Mouse (Mus musculus) bone marrow, adult 2 months (tissue): ENCODE measurements around the gene Ric8b. TPM values are rescaled to one million over a fixed set of nuclear protein-coding genes. Genes with fewer than 3 reads are reported as not detected.

Source experiments
- H3K27ac ChIP-seq: fragments of 200-500 bp; 2 replicates; pipeline ENCODE4 v1.5.1; 2012; ENCODE audit warnings: low read depth, mild to moderate bottlenecking, control low read depth, inconsistent platforms, low read length; ENCODE audit not compliant: control insufficient read depth, poor library complexity, insufficient read depth
- H3K4me1 ChIP-seq: fragments of 200-500 bp; 2 replicates; pipeline ENCODE4 v1.6.1; 2011; ENCODE audit warnings: low read length; ENCODE audit not compliant: control insufficient read depth, insufficient read depth
- H3K4me3 ChIP-seq: fragments of 200-500 bp; replicated peaks from 2 replicates; pipeline ENCODE3; 2011; ENCODE audit warnings: mild to moderate bottlenecking, low read depth, low read length, control low read depth; ENCODE audit not compliant: control insufficient read depth
- CTCF ChIP-seq: fragments of 200-500 bp; IDR thresholded peaks from 2 replicates; pipeline ENCODE4 v1.5.1; 2011; ENCODE audit warnings: low read length, control low read depth; ENCODE audit not compliant: control insufficient read depth, insufficient read depth
- POLR2A ChIP-seq: fragments of 200-500 bp; IDR thresholded peaks from 2 replicates; pipeline ENCODE4 v1.6.1; 2011; ENCODE audit warnings: low read depth, mild to moderate bottlenecking, control low read depth, low read length, borderline replicate concordance; ENCODE audit not compliant: control insufficient read depth
- WGBS: fragments of 180-500 bp; shearing (Covaris S2); methylation state at CpG from one replicate; pipeline ENCODE4 v1.1.7; 2018; 5-methylcytosine and 5-hydroxymethylcytosine counted together
- polyA plus RNA-seq: library from polyadenylated mRNA; stranded (reverse); fragments of >200 nt; gene quantifications from 2 replicates; pipeline ENCODE4 v1.2.4, GENCODE M21; 2011; ENCODE audit warnings: low replicate concordance; ENCODE audit not compliant: missing spikeins, insufficient read depth, insufficient read length

The Ric8b gene
- polyA plus RNA-seq, 1 experiment = 9.4 TPM

GRCm38 (mm10) chr10:85054876-85055275 is 137.5 kb downstream of the Ric8b start:
- Histone ChIP-seq H3K27ac (no peak overlapping the region), H3K4me1 (no peaks in the 10 kb centered on the region), H3K4me3 (no peak overlapping the region)
- WGBS = 78% methylated on average over 2 of the region's 2 CpGs
- TF ChIP-seq POLR2A (no peak), CTCF (no peak)

Other genes starting within 250 kb of the Ric8b start
- gene Rfx4, start 161.6 kb upstream of the Ric8b start, polyA plus RNA-seq = not detected in 2 replicates
- 0.45 TPM in 1 of 2 replicates, not detected in the other for gene Fhl4, start 184.9 kb downstream of the Ric8b start, polyA plus RNA-seq
- gene Tmem263, start 185.0 kb downstream of the Ric8b start, polyA plus RNA-seq = 6.2 and 10.1 TPM in 2 replicates
- gene Mterf2, start 210.4 kb downstream of the Ric8b start, polyA plus RNA-seq = 1.7 and 3.9 TPM in 2 replicates